Mouse (Mus musculus): Measurements from ENCODE around the gene Hcar1.

DNA sequence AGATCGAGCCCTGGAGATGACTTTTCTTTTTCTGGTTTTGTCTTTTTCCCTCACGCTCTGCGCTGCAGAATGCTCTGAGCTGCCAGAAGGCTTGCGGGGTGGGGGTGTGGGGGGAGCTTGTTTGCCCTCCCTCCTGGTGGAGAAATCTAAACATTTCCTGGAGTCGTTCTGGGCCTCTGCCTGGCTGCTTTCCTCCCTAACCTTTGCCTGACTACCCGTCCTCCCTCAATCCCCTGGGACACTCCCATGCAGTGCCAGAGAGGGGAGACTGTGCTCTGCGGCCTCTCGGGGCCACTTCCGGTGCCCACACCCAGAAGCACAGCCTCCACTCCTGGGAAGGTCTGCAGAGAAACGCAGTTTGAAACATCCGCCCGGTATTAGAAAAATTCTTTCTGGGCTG, at the start of gene Hcar1:
- TF ChIP-seq CTCF (IDR thresholded peaks at IDR 0.05; ENCODE audit: low read depth, low read length): no peak
- no peak for TF ChIP-seq EP300 (IDR thresholded peaks at IDR 0.05; ENCODE audit: insufficient read depth, low read depth, low read length)
